Mouse (Mus musculus): Measurements from ENCODE around the gene Efnb1.
"Not testable (repeated sequence)": the region's sequence is repeated elsewhere in the genome, so short reads cannot be mapped to it uniquely, and the experiment has no call there.

Efnb1 gene

DNA sequence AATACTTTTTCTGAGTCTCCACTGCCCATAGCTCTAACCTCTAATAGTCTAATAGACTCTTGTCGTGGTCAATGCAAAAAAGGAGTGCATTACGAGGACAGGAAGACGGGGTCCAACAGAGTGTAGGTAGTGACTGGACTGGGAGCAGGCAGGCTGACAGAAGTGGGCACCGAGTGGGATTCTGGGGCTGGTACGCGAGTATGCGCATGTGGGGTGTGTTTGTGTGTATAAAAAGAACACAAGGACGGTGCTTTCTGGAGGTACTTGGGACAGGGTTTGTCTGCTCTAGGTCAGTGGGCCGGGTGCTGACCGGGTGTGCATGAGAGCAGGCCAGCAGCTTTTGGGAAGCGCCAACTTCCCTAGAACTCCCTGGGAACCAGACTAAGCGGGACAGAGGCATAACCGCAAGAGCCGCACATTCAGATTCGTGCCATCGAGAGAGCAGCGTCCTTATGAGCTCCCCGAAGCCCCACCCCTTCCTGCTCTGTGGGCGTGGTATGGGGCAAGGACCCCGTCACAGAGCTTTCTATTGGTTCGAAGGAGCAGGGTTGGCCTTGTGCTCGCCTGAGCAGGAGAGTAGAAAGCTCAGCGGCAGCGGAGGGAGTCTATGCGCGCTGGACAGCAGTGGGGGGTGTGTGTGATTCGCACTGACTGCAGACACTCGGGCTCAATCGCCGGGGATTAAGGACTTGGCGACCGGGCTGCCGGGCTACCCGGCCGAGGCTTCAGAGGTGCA, at the start of gene Efnb1:
Efnb1 (plus strand) TSS at position 608 of the 736 bp plus-strand sequence.
- CTCF ChIA-PET: interaction anchor here (0.5 kb wide), 1 partner anchor 182 kb away, joined by 5 read pairs; no protein-coding TSS in a partner anchor

- CTCF ChIA-PET: no interaction called here
Observed at GRCm38 (mm10) chrX:99092704-99093103, 43.2 kb upstream of the Efnb1 start.

- CTCF ChIA-PET: not testable (repeated sequence)
Observed at GRCm38 (mm10) chrX:99111088-99111724, 24.7 kb upstream of the Efnb1 start.

DNA sequence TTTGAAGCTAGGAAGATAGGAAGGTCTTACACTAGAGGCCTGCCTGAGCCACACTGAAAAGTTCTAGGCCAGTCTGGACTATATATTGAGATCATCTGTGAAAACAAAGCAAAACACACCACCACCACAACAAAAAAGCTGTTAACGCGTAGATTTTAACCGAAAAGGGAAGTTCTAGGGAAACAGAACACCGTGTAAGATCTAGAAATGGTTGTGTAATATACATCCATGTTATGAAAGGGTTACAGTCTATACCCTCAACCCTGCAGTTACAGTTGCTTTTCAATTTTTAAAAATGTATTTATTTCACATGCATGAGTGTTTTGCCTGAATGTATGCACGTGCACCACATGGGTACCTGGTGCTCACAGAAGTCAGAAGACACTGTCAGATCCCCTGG, 16.4 kb upstream of the Efnb1 start:
- CTCF ChIA-PET: no interaction called here

- CTCF ChIA-PET: no interaction called here
Observed at GRCm38 (mm10) chrX:99130059-99130458, 5.9 kb upstream of the Efnb1 start.

GRCm38 (mm10) chrX:99132573-99132972, 3.4 kb upstream of the Efnb1 start:
- CTCF ChIA-PET: no interaction called here

DNA sequence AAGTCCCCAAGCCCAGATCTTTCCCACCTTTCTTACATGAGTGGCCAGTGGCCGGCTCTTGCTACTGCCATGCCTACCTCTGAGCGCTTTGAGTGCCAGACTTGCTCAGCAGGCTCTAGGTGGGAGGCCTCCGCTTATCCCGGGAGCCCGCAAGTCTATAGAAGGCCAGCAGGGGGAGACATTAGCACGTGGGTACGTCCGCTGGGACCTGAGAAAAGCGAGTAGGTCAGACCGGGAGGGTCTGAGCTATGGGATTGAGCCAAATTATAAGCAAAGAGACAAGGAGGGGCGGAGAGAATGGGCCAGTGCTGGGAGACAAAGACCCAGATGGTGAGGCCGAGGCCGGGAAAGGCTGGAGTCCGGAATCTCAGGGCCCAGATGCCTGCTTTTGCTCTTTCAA, 1.0 kb upstream of the Efnb1 start:
- CTCF ChIA-PET: no interaction called here

DNA sequence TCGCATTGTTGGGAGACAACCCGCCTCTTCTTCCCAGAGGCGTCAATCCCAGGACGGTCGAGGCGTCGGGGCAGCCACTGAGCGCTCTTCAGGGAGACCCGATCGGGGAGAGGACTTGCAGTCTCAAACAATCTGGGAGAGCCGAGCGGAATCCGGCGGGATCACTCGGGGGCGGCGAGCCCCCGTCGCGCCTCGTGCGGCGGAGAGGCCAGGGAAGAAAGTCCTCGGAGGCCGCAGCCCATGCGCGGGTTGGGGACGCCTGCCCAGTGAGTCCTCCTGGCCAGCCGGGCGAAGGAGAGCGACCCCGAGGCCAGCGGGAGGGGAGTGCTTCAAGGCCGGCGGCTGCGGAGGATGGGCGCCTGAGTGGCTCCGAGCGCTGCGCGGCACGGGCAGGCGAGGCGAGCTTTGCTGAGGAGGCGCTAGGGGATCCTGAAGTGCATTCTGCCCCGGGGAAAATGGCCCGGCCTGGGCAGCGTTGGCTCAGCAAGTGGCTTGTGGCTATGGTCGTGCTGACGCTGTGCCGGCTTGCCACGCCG, 569 bp downstream of the Efnb1 start:
- CTCF ChIA-PET: interaction anchor here (0.5 to 0.6 kb wide), 2 partner anchors 183 to 395 kb away, joined by 3 to 5 read pairs; no protein-coding TSS in a partner anchor

DNA sequence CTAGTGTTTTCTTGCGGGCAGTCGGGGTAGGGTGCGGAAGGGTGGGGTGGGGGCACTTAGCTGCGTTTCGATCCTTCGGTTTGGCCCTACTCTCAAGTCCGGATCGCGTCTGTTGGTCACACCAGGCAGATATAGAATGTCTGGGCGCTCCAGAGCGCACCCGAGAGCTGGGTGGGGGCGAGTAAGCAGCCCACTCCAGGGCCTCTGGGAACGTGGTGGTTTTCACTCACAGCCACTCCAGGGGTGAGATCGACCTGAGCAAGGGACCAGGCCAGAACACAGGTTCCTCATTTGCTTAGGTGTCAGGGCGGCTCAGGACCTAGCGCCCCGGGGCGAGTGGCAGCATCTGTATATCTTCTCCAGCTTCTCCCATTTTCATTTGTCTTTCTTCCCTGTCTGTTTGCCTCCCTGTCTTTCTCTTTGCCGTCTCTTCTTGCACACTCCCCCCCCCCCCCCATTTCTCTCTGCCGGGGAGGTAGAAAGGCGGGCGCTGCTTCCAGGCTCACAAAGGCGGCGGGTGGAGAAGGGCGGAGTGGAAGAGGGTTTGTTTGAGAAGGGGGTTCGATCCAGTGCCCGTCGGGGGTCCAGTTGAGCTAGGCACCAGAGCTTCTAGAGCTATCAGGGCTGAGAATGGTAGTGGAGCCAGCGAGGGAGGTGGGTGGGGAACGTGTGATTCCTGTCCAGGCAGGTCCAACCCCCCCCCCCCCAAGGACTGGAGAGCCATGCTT, 1.4 kb downstream of the Efnb1 start:
- CTCF ChIA-PET: interaction anchor here (0.6 to 0.7 kb wide), 2 partner anchors 257 to 394 kb away, joined by 3 to 4 read pairs; no protein-coding TSS in a partner anchor

DNA sequence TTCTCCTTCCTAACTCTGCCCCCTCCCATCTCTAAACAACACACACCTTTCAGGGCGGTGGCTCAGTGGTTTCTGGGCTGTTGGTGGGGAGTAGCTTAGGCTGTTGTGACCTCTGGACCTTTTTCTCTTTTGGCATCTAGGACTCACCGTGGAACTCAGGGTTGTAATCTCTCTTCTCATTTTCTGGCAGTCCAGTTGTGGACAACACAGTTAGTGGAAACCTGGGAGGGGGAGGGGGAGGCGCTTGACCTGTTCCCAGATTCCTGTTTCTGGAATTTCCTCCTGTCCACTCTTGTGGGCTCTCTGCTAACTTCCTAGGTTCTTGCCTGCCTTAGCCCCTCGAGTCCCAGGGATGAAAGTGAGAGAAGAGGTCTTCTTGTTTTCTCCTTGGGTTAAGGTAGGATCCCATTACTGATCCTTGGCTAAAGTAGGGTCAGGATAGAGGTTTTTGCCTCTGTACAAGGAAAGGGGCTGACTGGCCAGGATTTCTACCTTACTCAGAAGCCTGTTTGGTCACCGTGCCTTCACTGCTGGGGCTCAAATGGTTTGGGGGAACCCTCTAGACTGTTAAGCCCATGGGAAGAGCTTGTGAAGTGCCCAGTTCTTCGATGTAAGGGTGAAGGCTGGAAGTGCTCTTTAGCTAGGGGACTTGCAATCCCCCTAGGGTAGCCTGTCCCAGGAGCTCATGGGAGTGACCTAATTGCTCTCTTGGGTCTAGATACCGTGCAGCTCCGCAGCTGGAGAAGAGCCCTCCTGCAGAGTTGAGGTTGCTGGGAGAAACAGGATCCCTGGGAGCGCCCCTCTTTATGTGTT, 2.2 kb downstream of the Efnb1 start:
- CTCF ChIA-PET: no interaction called here

DNA sequence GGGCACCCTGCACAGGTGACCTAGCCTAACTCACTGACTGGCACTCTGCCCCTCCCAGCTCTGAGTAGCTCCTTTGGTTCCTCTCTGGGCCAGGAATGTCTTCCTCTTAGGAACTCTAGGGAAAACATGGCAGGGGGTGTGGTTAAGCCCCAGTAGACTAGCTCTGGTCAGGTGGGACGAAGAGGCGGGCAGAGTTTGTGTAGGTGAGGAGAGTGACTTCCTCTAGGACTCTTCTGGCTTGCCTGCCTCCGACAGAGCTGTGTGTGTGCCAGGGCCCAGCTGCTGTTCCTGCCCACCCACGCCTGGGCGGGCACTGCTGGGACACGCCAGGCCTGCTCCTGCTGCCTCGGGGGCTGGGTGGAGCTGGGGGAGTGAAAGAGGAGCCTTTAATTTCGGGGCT, 5.1 kb downstream of the Efnb1 start:
- CTCF ChIA-PET: no interaction called here

DNA sequence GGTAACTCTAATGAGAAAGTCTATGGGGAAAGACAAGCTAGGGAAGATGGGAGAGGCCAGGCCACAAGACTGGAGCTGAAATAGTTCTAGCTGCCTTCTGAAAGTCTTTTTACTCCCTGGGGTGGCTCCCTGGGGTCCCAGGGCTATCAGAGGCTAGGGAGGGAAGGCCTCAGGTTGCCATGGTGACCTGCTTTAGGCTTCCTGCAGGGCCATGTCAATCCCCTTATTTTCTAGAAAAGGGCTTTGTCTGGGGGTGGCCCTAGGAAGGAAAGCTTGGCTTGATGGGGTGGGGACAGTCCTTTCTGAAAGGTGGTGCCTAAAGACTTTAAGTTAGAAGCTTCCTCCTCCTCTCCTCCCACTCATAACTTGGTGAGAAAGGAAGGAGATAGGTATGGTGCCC, 6.0 kb downstream of the Efnb1 start:
- CTCF ChIA-PET: no interaction called here

GRCm38 (mm10) chrX:99145561-99145960, 9.6 kb downstream of the Efnb1 start:
- CTCF ChIA-PET: no interaction called here

DNA sequence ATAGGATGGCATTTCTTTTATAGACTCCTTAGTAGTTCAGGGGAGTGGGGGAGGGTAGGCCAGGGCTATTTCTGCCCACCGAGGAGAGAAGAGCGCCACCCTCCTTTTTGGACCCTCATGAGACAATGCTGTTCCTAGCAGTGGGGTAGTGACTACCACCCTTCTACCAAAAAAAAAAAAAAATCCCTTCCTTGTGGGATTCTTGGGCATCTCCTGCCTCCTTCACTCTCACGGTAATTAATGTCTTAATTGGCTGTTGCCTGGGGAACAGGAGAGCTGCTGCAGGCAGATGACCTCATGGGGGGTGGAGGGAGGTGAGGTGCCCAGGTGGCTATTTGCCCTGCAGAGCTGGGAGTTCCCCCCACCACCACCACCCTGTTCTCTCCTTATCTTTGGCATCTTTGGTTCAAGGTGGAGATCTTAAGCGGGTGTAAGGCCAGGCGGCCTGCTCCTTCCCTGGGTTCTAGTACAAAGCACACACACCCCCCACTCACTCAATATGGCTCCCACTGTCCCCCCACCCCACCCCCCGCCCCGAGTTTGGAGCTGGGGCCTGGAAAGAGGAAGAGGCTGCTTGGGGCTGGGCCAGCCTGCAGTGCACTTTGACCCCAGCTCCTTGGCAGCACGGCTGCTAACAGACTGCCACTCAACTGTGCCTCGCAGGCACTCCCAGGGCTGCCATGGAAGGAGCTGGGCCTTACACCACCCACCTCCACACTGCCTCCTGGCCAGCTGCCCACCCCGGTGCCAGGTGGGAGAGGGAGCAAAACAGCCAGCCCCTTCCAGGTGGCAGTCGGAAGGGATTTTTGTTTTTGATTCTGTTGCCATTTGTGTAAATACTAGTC, 12.4 kb downstream of the Efnb1 start:
- CTCF ChIA-PET: no interaction called here

GRCm38 (mm10) chrX:99149047-99149446, 13.1 kb downstream of the Efnb1 start:
- CTCF ChIA-PET: no interaction called here

DNA sequence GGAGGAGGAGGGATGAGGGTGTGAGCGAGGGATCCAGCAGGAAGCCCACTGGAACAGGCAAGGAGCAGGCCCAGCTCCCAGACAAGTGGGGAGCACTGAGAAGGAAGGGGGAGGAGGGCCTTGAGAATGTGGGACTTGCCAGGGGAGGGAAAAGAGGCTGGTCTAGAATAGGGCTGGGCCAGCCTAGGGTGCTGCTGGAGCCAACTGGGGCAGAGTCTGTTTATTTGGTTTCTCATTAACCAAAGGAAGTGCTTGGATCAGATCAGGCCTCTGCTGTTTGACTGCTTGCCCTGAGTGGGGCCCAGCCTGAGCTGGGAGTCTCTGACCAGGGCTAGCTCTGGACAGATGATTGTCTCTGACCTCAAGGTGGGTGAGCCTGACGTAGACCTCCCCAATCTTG, 14.0 kb downstream of the Efnb1 start:
- CTCF ChIA-PET: no interaction called here

GRCm38 (mm10) chrX:99150712-99151111, 14.8 kb downstream of the Efnb1 start:
- CTCF ChIA-PET: no interaction called here

GRCm38 (mm10) chrX:99151434-99151833, 15.5 kb downstream of the Efnb1 start:
- CTCF ChIA-PET: no interaction called here

GRCm38 (mm10) chrX:99152141-99152540, 16.2 kb downstream of the Efnb1 start:
- CTCF ChIA-PET: no interaction called here

- CTCF ChIA-PET: interaction anchor here (0.7 kb wide), 1 partner anchor 183 kb away, joined by 4 read pairs; no protein-coding TSS in a partner anchor
Observed at GRCm38 (mm10) chrX:99152566-99153265, 16.8 kb downstream of the Efnb1 start.
